Mouse (Mus musculus) embryonic facial prominence, embryonic 10.5 days (tissue): Measurements from ENCODE around the gene Omt2a. TPM values are rescaled to one million over a fixed set of nuclear protein-coding genes. Genes with fewer than 3 reads are reported as not detected.
"Not testable (repeated sequence)": the region's sequence is repeated elsewhere in the genome, so short reads cannot be mapped to it uniquely, and the experiment has no call there.

ENCODE experiments used
- DNase-seq: peaks from one replicate; pipeline ENCODE4 v3.0.0-alpha.2; 2017; ENCODE audit warnings: low spot score
- H3K27ac ChIP-seq: fragments of 300-500 bp; sonication (generic); replicated peaks from 2 replicates; pipeline ENCODE4 v1.5.1; 2016; ENCODE audit warnings: mild to moderate bottlenecking
- H3K27me3 ChIP-seq: fragments of 300-500 bp; sonication (generic); replicated peaks from 2 replicates; pipeline ENCODE4 v1.6.1; 2016; ENCODE audit warnings: low read depth, mild to moderate bottlenecking; ENCODE audit not compliant: poor library complexity, severe bottlenecking
- H3K36me3 ChIP-seq: fragments of 300-500 bp; sonication (generic); replicated peaks from 2 replicates; pipeline ENCODE4 v1.6.1; 2016; ENCODE audit warnings: mild to moderate bottlenecking, moderate library complexity
- H3K4me1 ChIP-seq: fragments of 300-500 bp; sonication (generic); 2 replicates; pipeline ENCODE4 v1.6.1; 2016
- H3K4me3 ChIP-seq: fragments of 300-500 bp; sonication (generic); 2 replicates; pipeline ENCODE4 v1.5.1; 2016; ENCODE audit warnings: mild to moderate bottlenecking, moderate library complexity
- H3K9me3 ChIP-seq: fragments of 300-500 bp; sonication (generic); 2 replicates; pipeline ENCODE4 v1.6.1; 2016; ENCODE audit warnings: mild to moderate bottlenecking
- WGBS: fragments of 180-500 bp; shearing (Covaris S2); methylation state at CpG from one replicate; pipeline ENCODE4 v1.1.7; 2016; 5-methylcytosine and 5-hydroxymethylcytosine counted together
- polyA plus RNA-seq: library from polyadenylated mRNA; unstranded; fragments of >200 nt; fragmentation: Nextera tagmentation; extraction: Ambion mirVana; gene quantifications from 2 replicates; pipeline ENCODE4 v1.2.1, GENCODE M21; 2016

Gene Omt2a
- polyA plus RNA-seq, 1 experiment from 2014 or later, result not detected

GRCm38 (mm10) chr9:78289723-78290122 lies 24.9 kb downstream of the Omt2a start, which contains the start of gene Gm10639:
Gene Gm10639 (plus strand): TSS chr9:78289923.
- H3K27me3 ChIP-seq, H3K4me1 ChIP-seq, H3K27ac ChIP-seq, DNase-seq, H3K9me3 ChIP-seq, H3K36me3 ChIP-seq, H3K4me3 ChIP-seq: not testable (repeated sequence)
- WGBS, result 83% methylated on average over 3 of the region's 3 CpGs

- H3K9me3 ChIP-seq, H3K4me3 ChIP-seq, H3K27me3 ChIP-seq, H3K4me1 ChIP-seq, H3K36me3 ChIP-seq, H3K27ac ChIP-seq, DNase-seq: not testable (repeated sequence)
- whole genome bisulfite sequencing, result 81% methylated on average over 1 of the region's 1 CpGs
Measured at GRCm38 (mm10) chr9:78289063-78289462, 25.5 kb downstream of the Omt2a start.

GRCm38 (mm10) chr9:78282002-78282711 lies 32.4 kb downstream of the Omt2a start:
- H3K27ac ChIP-seq, H3K4me3 ChIP-seq, H3K27me3 ChIP-seq, H3K9me3 ChIP-seq, DNase-seq, H3K36me3 ChIP-seq, H3K4me1 ChIP-seq: not testable (repeated sequence)
- WGBS, result 80% methylated on average over 4 of the region's 4 CpGs

GRCm38 (mm10) chr9:78270945-78271344 lies 43.7 kb downstream of the Omt2a start:
- H3K27me3 ChIP-seq, H3K27ac ChIP-seq, H3K4me3 ChIP-seq, DNase-seq, H3K4me1 ChIP-seq, H3K9me3 ChIP-seq, H3K36me3 ChIP-seq: not testable (repeated sequence)
- WGBS, result 85% methylated on average over 3 of the region's 3 CpGs

Other genes starting within 250 kb of the Omt2a start
- gene Fbxo9, start 205.7 kb downstream of the Omt2a start, polyA plus RNA-seq, result 22.9 and 24.7 TPM in 2 replicates
- 38.1 and 40.6 TPM in 2 replicates for gene Ick, start 205.6 kb downstream of the Omt2a start, polyA plus RNA-seq
- gene Gsta4, start 132.0 kb downstream of the Omt2a start, polyA plus RNA-seq, result 102 and 107 TPM in 2 replicates
- not detected in 2 replicates for gene Gsta1, start 84.1 kb downstream of the Omt2a start, polyA plus RNA-seq
- not detected in 2 replicates for gene Gm3776, start 57.7 kb downstream of the Omt2a start, polyA plus RNA-seq
- gene Gm10639, start 24.9 kb downstream of the Omt2a start, polyA plus RNA-seq, result not detected in 2 replicates
- gene Omt2b, start 12.8 kb upstream of the Omt2a start, polyA plus RNA-seq, result not detected in 2 replicates
- not detected in 2 replicates for gene Gsta2, start 41.0 kb upstream of the Omt2a start, polyA plus RNA-seq
- gene Dppa5a, start 53.4 kb upstream of the Omt2a start, polyA plus RNA-seq, result 0.26 TPM in 1 of 2 replicates, not detected in the other
- 0.80 and 0.96 TPM in 2 replicates for gene Ooep, start 63.9 kb upstream of the Omt2a start, polyA plus RNA-seq
- 0.12 TPM in 1 of 2 replicates, not detected in the other for gene Ddx43, start 81.0 kb upstream of the Omt2a start, polyA plus RNA-seq
- gene Cgas, start 128.4 kb upstream of the Omt2a start, polyA plus RNA-seq, result 0.21 and 0.55 TPM in 2 replicates
- 23.0 and 23.8 TPM in 2 replicates for gene Mto1, start 133.4 kb upstream of the Omt2a start, polyA plus RNA-seq
- 0.30 and 0.78 TPM in 2 replicates for gene Gm17324, start 134.0 kb upstream of the Omt2a start, polyA plus RNA-seq
- 3,747 and 3,838 TPM in 2 replicates for gene Eef1a1, start 174.4 kb upstream of the Omt2a start, polyA plus RNA-seq